Mouse (Mus musculus) kidney, adult 2 months (tissue): ENCODE measurements around the gene Il10. TPM values are rescaled to one million over a fixed set of nuclear protein-coding genes. Genes with fewer than 3 reads are reported as not detected.
A peak's percentile ranks its signal among the peaks of the same experiment; 100 is the strongest.

Source experiments
- DNase-seq: peaks from one replicate; pipeline ENCODE4 v3.0.0; 2021
- H3K27ac ChIP-seq: fragments of 200-500 bp; 2 replicates; pipeline ENCODE4 v1.5.1; 2012; ENCODE audit warnings: low read depth, low read length, control low read depth, inconsistent platforms; ENCODE audit not compliant: insufficient read depth
- H3K27me3 ChIP-seq: fragments of 200-500 bp; replicated peaks from 2 replicates; pipeline ENCODE4 v1.6.1; 2012; ENCODE audit warnings: mild to moderate bottlenecking, moderate library complexity, low read length, inconsistent platforms; ENCODE audit not compliant: control insufficient read depth, insufficient read depth
- H3K36me3 ChIP-seq: fragments of 200-500 bp; 2 replicates; pipeline ENCODE4 v1.6.1; 2012; ENCODE audit warnings: mild to moderate bottlenecking, moderate library complexity, low read length, inconsistent platforms; ENCODE audit not compliant: control insufficient read depth, insufficient read depth
- H3K4me1 ChIP-seq: fragments of 200-500 bp; 2 replicates; pipeline ENCODE4 v1.6.1; 2011; ENCODE audit warnings: low read length; ENCODE audit not compliant: control insufficient read depth, insufficient read depth
- H3K4me3 ChIP-seq: fragments of 200-500 bp; 2 replicates; pipeline ENCODE4 v1.5.1; 2011; ENCODE audit warnings: mild to moderate bottlenecking, low read depth, low read length, control low read depth; ENCODE audit not compliant: insufficient read depth
- CTCF ChIP-seq: fragments of 200-500 bp; conservative IDR thresholded peaks from 2 replicates; pipeline ENCODE4 v1.5.1; 2011; ENCODE audit warnings: low read depth, mild to moderate bottlenecking, control low read depth, low read length, moderate library complexity, mixed read lengths; ENCODE audit not compliant: insufficient read depth, insufficient read length
- POLR2A ChIP-seq: fragments of 200-500 bp; IDR thresholded peaks from one replicate; pipeline ENCODE4 v1.6.1; 2011; ENCODE audit warnings: low read depth, low read length, control low read depth
- WGBS: fragments of 180-500 bp; shearing (Covaris S2); methylation state at CpG from one replicate; pipeline ENCODE4 v1.1.7; 2018; 5-methylcytosine and 5-hydroxymethylcytosine counted together
- polyA plus RNA-seq: library from polyadenylated mRNA; depleted of rRNA; stranded (reverse); fragments of >200 nt; gene quantifications from 2 replicates; pipeline ENCODE4 v1.2.3, GENCODE M21; 2012; rRNA removed

Il10 gene
- not detected in 2 replicates for polyA plus RNA-seq

GRCm38 (mm10) chr1:131019492-131020098, at the start of gene Il10:
Gene Il10 (plus strand): TSS chr1:131019845.
- no peak for TF ChIP-seq CTCF
- WGBS = 64% methylated on average over 8 of the region's 8 CpGs
- no peaks in the 10 kb centered on the region for H3K27me3 ChIP-seq
- no peak within 1 kb of the TSS for H3K27ac ChIP-seq
- H3K36me3 ChIP-seq = no peaks in the 10 kb centered on the region
- H3K4me1 ChIP-seq = no peaks in the 10 kb centered on the region
- H3K4me3 ChIP-seq = no peak within 1 kb of the TSS
- DNase-seq = no peak

GRCm38 (mm10) chr1:130979455-130979854, 40.2 kb upstream of the Il10 start:
- peak; percentile 52 for DNase-seq
- no peaks in the 10 kb centered on the region for H3K27me3 ChIP-seq

GRCm38 (mm10) chr1:130984441-130984840, 35.2 kb upstream of the Il10 start:
- H3K4me1 ChIP-seq = no peaks in the 10 kb centered on the region
- WGBS = 56% methylated on average over 7 of the region's 7 CpGs
- no peak overlapping the region for H3K4me3 ChIP-seq
- H3K27me3 ChIP-seq = no peaks in the 10 kb centered on the region
- H3K27ac ChIP-seq = no peak overlapping the region
- no peak for TF ChIP-seq POLR2A
- peak; percentile 45 for TF ChIP-seq CTCF
- peak; percentile 25 for DNase-seq
- H3K36me3 ChIP-seq = no peaks in the 10 kb centered on the region

More at GRCm38 (mm10) chr1:130979455-130979854, 40.2 kb upstream of the Il10 start:
- WGBS = 47% methylated on average over 1 of the region's 1 CpGs
- H3K27ac ChIP-seq = no peak overlapping the region
- H3K4me3 ChIP-seq = no peak overlapping the region
- TF ChIP-seq POLR2A (no peak), CTCF (peak; percentile 74)
- H3K36me3 ChIP-seq = no peaks in the 10 kb centered on the region
- H3K4me1 ChIP-seq = no peaks in the 10 kb centered on the region

GRCm38 (mm10) chr1:130987001-130987400, 32.6 kb upstream of the Il10 start:
- WGBS = 92% methylated on average over 5 of the region's 5 CpGs
- H3K27me3 ChIP-seq = no peaks in the 10 kb centered on the region
- H3K27ac ChIP-seq = no peak overlapping the region
- TF ChIP-seq POLR2A (no peak), CTCF (no peak)
- H3K4me3 ChIP-seq = no peak overlapping the region
- no peak for DNase-seq
- H3K4me1 ChIP-seq = no peaks in the 10 kb centered on the region
- H3K36me3 ChIP-seq = no peaks in the 10 kb centered on the region

- DNase-seq = peak; percentile 17
- no peaks in the 10 kb centered on the region for H3K27me3 ChIP-seq
- H3K27ac ChIP-seq = no peak overlapping the region
- no peaks in the 10 kb centered on the region for H3K36me3 ChIP-seq
- TF ChIP-seq CTCF (peak; percentile 55), POLR2A (no peak)
- H3K4me1 ChIP-seq = no peaks in the 10 kb centered on the region
- H3K4me3 ChIP-seq = no peak overlapping the region
These were observed 32.2 kb upstream of the Il10 start for GRCm38 (mm10) chr1:130987418-130987817.

GRCm38 (mm10) chr1:130989331-130989730, 30.3 kb upstream of the Il10 start:
- H3K27me3 ChIP-seq = no peaks in the 10 kb centered on the region
- no peak overlapping the region for H3K27ac ChIP-seq
- H3K36me3 ChIP-seq = no peaks in the 10 kb centered on the region
- H3K4me1 ChIP-seq = no peaks in the 10 kb centered on the region
- TF ChIP-seq POLR2A (no peak), CTCF (no peak)
- DNase-seq = no peak
- 64% methylated on average over 3 of the region's 3 CpGs for WGBS
- H3K4me3 ChIP-seq = no peak overlapping the region

- Histone ChIP-seq H3K27ac (no peak overlapping the region), H3K27me3 (no peaks in the 10 kb centered on the region), H3K4me3 (no peak overlapping the region), H3K4me1 (no peaks in the 10 kb centered on the region), H3K36me3 (no peaks in the 10 kb centered on the region)
- TF ChIP-seq POLR2A (no peak), CTCF (no peak)
- 94% methylated on average over 1 of the region's 1 CpGs for WGBS
- no peak for DNase-seq
These were observed 29.2 kb upstream of the Il10 start for GRCm38 (mm10) chr1:130990448-130990847.

- Histone ChIP-seq H3K27ac (no peak overlapping the region), H3K36me3 (no peaks in the 10 kb centered on the region), H3K4me1 (no peaks in the 10 kb centered on the region), H3K27me3 (no peaks in the 10 kb centered on the region), H3K4me3 (no peak overlapping the region)
- no peak for TF ChIP-seq CTCF
- no peak for TF ChIP-seq POLR2A
- 64% methylated on average over 9 of the region's 9 CpGs for WGBS
- no peak for DNase-seq
These were observed 26.0 kb upstream of the Il10 start for GRCm38 (mm10) chr1:130993574-130994154.
